Mouse (Mus musculus): ENCODE measurements around the gene Tubgcp6.

GRCm38 (mm10) chr15:89083906-89084305 lies 39.0 kb downstream of the Tubgcp6 start:
- TF ChIP-seq CTCF (IDR thresholded peaks at IDR 0.05; ENCODE audit: borderline replicate concordance, insufficient read depth, low read depth, low read length) (no peak), POLR2A (IDR thresholded peaks at IDR 0.05; ENCODE audit: borderline replicate concordance, insufficient read depth, low read length) (no peak)

All from cerebellum, adult 2 months (tissue).